Mouse (Mus musculus): ENCODE measurements around the gene Exoc3l. TPM values are rescaled to one million over a fixed set of nuclear protein-coding genes. Genes with fewer than 3 reads are reported as not detected.
A peak's percentile ranks its signal among the peaks of the same experiment; 100 is the strongest.

The Exoc3l gene
- total RNA-seq, 4 experiments from 2014 or later, result 3.6 to 6.2 (median 4.8) TPM

Small RNAs within 50 kb of the gene (microRNA-seq; reads per million reads assigned to microRNA genes)
- gene Gm27320, result not detected
- gene Mir328, result 1,878 reads per million, percentile 87 among the genes with 10 or more reads in this experiment

Other genes starting within 250 kb of the Exoc3l start
- under 1 TPM in 1 of 4 experiments, not detected in 3; 0.16 TPM for gene Ces3a, start 247.5 kb downstream of the Exoc3l start, total RNA-seq (2022)
- under 1 TPM in 2 of 4 experiments, not detected in 2; 0.26 to 0.33 TPM for gene Ces3b, start 212.3 kb downstream of the Exoc3l start, total RNA-seq (2022)
- not detected for gene Ces4a, start 164.3 kb downstream of the Exoc3l start, total RNA-seq (2022)
- 10 to 100 TPM; 19.2 to 21.8 (median 21.0) TPM for gene Cbfb, start 125.4 kb downstream of the Exoc3l start, total RNA-seq (2022)
- gene D230025D16Rik, start 71.0 kb downstream of the Exoc3l start, total RNA-seq (2022), result 10 to 100 TPM; 14.4 to 20.9 (median 17.4) TPM
- 1 to 10 TPM; 2.5 to 3.8 (median 3.4) TPM for gene B3gnt9, start 40.9 kb downstream of the Exoc3l start, total RNA-seq (2022)
- 1 to 10 TPM; 3.7 to 5.7 (median 5.2) TPM for gene Tradd, start 31.5 kb downstream of the Exoc3l start, total RNA-seq (2022)
- gene Fbxl8, start 31.5 kb downstream of the Exoc3l start, total RNA-seq (2022), result 1 to 10 TPM; 2.0 to 2.6 (median 2.5) TPM
- gene Hsf4, start 26.3 kb downstream of the Exoc3l start, total RNA-seq (2022), result 1 to 10 TPM; 3.3 to 5.0 (median 4.5) TPM
- gene Nol3, start 20.0 kb downstream of the Exoc3l start, total RNA-seq (2022), result 10 to 100 TPM; 23.7 to 28.3 (median 27.1) TPM
- gene 4931428F04Rik, start 6.2 kb downstream of the Exoc3l start, total RNA-seq (2022), result 1 to 10 TPM; 1.1 to 1.6 (median 1.5) TPM
- gene E2f4, start 1.6 kb upstream of the Exoc3l start, total RNA-seq (2022), result 10 to 100 TPM; 18.7 to 21.9 (median 21.4) TPM
- 1 to 10 TPM in 3 of 4 experiments, under 1 TPM in 1; 0.75 to 1.8 (median 1.3) TPM for gene Elmo3, start 9.5 kb upstream of the Exoc3l start, total RNA-seq (2022)
- 1 to 10 TPM in 2 of 4 experiments, under 1 TPM in 2; 0.69 to 1.8 (median 1.1) TPM for gene Lrrc29, start 30.2 kb upstream of the Exoc3l start, total RNA-seq (2022)
- 10 to 100 TPM; 23.9 to 28.1 (median 26.0) TPM for gene Tmem208, start 30.3 kb upstream of the Exoc3l start, total RNA-seq (2022)
- gene Fhod1, start 51.9 kb upstream of the Exoc3l start, total RNA-seq (2022), result 1 to 10 TPM; 5.8 to 8.1 (median 6.3) TPM
- gene Slc9a5, start 52.7 kb upstream of the Exoc3l start, total RNA-seq (2022), result under 1 TPM; 0.41 to 0.79 (median 0.48) TPM
- not detected for gene Plekhg4, start 77.2 kb upstream of the Exoc3l start, total RNA-seq (2022)
- under 1 TPM in 3 of 4 experiments, not detected in 1; 0.11 to 0.31 (median 0.28) TPM for gene Kctd19, start 117.4 kb upstream of the Exoc3l start, total RNA-seq (2022)
- under 1 TPM; 0.19 to 0.56 (median 0.45) TPM for gene Lrrc36, start 117.5 kb upstream of the Exoc3l start, total RNA-seq (2022)
- 10 to 100 TPM; 25.8 to 42.5 (median 34.9) TPM for gene Tppp3, start 175.4 kb upstream of the Exoc3l start, total RNA-seq (2022)
- gene Zdhhc1, start 200.8 kb upstream of the Exoc3l start, total RNA-seq (2022), result 10 to 100 TPM; 13.0 to 15.3 (median 13.5) TPM
- under 1 TPM in 1 of 4 experiments, not detected in 3; 0.22 TPM for gene Hsd11b2, start 222.7 kb upstream of the Exoc3l start, total RNA-seq (2022)